Mouse (Mus musculus): ENCODE results near the gene Polr3f. TPM values are rescaled to one million over a fixed set of nuclear protein-coding genes. Genes with fewer than 3 reads are reported as not detected.

Gene Polr3f
- 5.3 and 6.8 TPM in 2 replicates for polyA plus RNA-seq (2012; rRNA removed)

DNA sequence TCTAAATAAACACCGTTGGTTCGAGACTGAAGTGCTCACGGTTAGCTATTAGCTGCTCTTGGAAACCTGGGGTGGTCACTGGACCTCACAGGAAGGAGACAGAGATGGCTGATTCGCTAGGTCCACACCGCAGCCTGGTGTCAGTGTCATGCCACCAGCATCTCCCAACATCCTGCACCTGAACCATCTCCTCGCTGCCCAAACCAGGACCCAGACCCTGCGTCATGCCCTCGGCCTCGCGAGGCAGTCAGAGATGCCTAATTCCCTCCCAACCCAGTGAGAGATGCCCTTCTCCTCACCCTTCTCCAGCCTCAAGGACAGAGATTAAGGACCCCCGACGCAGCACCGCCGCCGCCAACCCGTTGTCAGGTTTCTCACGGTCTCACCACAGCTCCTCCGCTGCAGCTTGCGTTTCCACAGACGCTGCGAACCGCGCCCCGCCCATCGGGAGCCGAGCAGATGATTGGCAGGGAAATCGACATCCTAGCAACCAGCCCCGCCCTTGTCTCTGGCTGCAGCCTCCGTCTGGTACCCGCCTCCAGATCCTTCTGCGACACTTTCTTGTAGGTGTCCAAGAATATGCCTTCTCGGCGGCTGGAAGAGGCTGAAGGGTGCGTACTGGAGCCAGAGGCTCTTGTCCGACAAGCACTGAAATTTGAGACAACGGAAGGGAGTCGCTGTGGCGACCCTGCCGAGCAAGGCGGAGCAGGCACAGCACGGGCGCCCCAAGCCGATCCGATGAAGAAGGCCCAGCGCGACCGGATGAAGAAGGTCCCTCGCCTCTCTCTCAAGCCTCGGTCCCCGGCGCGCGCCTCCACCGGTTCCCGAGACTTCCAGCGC lies at the start of gene Polr3f, which contains the start of gene Dzank1:
TSS of gene Polr3f (plus strand) at position 738 of the 840 bp plus-strand sequence.
TSS of gene Dzank1 (minus strand) at position 434 of the 840 bp plus-strand sequence.

DNA sequence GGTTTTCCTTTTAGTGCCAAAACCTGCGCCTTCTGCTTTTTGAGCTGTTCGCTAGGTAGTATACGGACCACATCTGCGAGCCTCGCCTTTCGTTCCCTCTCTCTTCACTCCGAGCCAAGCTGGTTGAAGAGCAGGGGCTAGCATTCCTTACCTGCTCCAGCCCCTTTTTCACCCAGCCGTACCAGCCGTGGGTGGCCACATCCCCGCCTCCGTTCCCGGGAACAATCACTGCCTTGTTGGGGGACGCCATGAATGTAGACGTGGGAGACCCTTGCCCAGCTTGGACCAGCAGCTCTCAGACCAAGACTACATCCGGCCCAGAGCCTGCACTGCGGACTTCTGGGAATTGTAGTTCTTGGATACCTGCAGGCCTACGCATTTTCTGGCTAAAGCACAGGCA lies 23.0 kb downstream of the Polr3f start, which contains the start of gene Rbbp9:
TSS of gene Rbbp9 (minus strand) at position 341 of the 400 bp plus-strand sequence.

DNA sequence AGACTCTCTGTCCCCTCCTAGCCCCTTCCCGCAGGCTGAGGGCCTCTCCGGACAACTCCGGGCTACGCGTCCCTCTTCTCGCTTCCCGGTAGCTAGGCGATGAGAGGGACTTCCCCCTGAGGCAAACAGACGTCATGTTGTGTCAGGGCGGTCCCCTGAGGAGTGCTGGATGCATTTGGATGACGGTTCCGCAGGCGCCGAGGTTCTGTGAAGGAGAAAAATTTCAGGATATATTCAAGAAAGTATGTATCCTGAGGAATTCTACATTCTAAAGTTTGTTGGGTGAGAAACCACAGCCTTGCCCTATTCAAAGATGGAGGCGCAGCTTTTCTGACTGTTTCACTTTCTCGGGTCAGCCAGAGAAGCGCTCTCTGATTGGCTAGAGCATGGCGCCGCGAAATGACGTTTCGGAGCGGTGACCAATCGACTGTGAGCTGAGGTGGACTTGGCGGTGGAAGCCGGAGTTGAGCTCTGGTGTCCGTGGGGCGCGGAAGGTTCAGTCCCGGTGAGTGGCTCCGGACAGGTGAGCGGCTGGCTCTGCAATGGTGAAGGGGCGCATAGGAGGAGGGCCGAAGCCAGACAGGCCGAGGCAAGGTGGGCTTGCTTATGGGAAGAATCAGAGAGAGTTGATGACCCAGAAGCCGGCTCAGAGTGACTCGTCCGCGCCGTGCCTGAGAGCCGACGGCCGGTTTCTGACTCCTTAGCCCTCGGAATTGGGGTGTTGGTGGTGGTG lies 28.5 kb downstream of the Polr3f start, which contains the start of gene Sec23b:
TSS of gene Sec23b (plus strand) at position 410 of the 733 bp plus-strand sequence.

Other genes with a start within 250 kb of the Polr3f start
- gene Ovol2, start 195.6 kb upstream of the Polr3f start, polyA plus RNA-seq (2012; rRNA removed) = 2.2 and 4.3 TPM in 2 replicates
- gene Kat14, start 158.7 kb upstream of the Polr3f start, polyA plus RNA-seq (2012; rRNA removed) = 29.9 and 33.3 TPM in 2 replicates
- not detected in 2 replicates for gene Pet117, start 158.7 kb upstream of the Polr3f start, polyA plus RNA-seq (2012; rRNA removed)
- gene Dzank1, start 304 bp upstream of the Polr3f start, polyA plus RNA-seq (2012; rRNA removed) = 1.7 and 1.8 TPM in 2 replicates
- 16.7 and 22.1 TPM in 2 replicates for gene Rbbp9, start 23.2 kb downstream of the Polr3f start, polyA plus RNA-seq (2012; rRNA removed)
- 58.1 and 67.9 TPM in 2 replicates for gene Sec23b, start 28.5 kb downstream of the Polr3f start, polyA plus RNA-seq (2012; rRNA removed)
- 1.8 and 2.9 TPM in 2 replicates for gene Smim26, start 66.3 kb downstream of the Polr3f start, polyA plus RNA-seq (2012; rRNA removed)
- 12.9 and 13.9 TPM in 2 replicates for gene Dtd1, start 72.2 kb downstream of the Polr3f start, polyA plus RNA-seq (2012; rRNA removed)

Data from ovary, adult 2 months (tissue).